Mouse (Mus musculus) olfactory bulb, adult 2 months (tissue): ENCODE data around the gene Slc35g2. TPM values are rescaled to one million over a fixed set of nuclear protein-coding genes. Genes with fewer than 3 reads are reported as not detected.

Experiments used
- H3K27ac ChIP-seq: fragments of 200-500 bp; 2 replicates; pipeline ENCODE4 v1.5.1; 2012; ENCODE audit warnings: low read depth, low read length; ENCODE audit not compliant: insufficient read depth
- H3K4me1 ChIP-seq: fragments of 200-500 bp; 2 replicates; pipeline ENCODE4 v1.6.1; 2012; ENCODE audit warnings: low read length; ENCODE audit not compliant: control insufficient read depth, insufficient read depth
- H3K4me3 ChIP-seq: fragments of 200-500 bp; 2 replicates; pipeline ENCODE4 v1.5.1; 2012; ENCODE audit warnings: mild to moderate bottlenecking, low read depth, low read length, moderate library complexity; ENCODE audit not compliant: insufficient read depth
- CTCF ChIP-seq: fragments of 200-500 bp; IDR thresholded peaks from 2 replicates; pipeline ENCODE4 v1.5.1; 2012; ENCODE audit warnings: low read depth, mild to moderate bottlenecking, low read length, moderate library complexity; ENCODE audit not compliant: insufficient read depth
- POLR2A ChIP-seq: fragments of 200-500 bp; IDR thresholded peaks from 2 replicates; pipeline ENCODE4 v1.6.1; 2012; ENCODE audit warnings: mild to moderate bottlenecking, low read depth, low read length, moderate library complexity; ENCODE audit not compliant: insufficient read depth
- WGBS: fragments of 180-500 bp; shearing (Covaris S2); methylation state at CpG from one replicate; pipeline ENCODE4 v1.1.7; 2018; 5-methylcytosine and 5-hydroxymethylcytosine counted together
- polyA plus RNA-seq: library from polyadenylated mRNA; stranded (reverse); fragments of >200 nt; gene quantifications from 2 replicates; pipeline ENCODE4 v1.2.4, GENCODE M21; 2012; ENCODE audit warnings: low replicate concordance; ENCODE audit not compliant: missing spikeins, insufficient read depth, insufficient read length

Slc35g2 gene
- polyA plus RNA-seq, 1 experiment: not detected

- 83% methylated on average over 2 of the region's 2 CpGs for WGBS
- Histone ChIP-seq H3K4me1 (no peaks in the 10 kb centered on the region), H3K27ac (no peak overlapping the region), H3K4me3 (no peak overlapping the region)
- TF ChIP-seq CTCF (no peak), POLR2A (no peak)
Observed at GRCm38 (mm10) chr9:100507581-100507980, 63.3 kb downstream of the Slc35g2 start.

GRCm38 (mm10) chr9:100506652-100507051 is 64.2 kb downstream of the Slc35g2 start:
- WGBS: 35% methylated on average over 2 of the region's 2 CpGs
- Histone ChIP-seq H3K27ac (no peak overlapping the region), H3K4me1 (no peaks in the 10 kb centered on the region), H3K4me3 (no peak overlapping the region)
- TF ChIP-seq CTCF: no peak
- no peak for TF ChIP-seq POLR2A

- no peaks in the 10 kb centered on the region for H3K4me1 ChIP-seq
- 93% methylated on average over 4 of the region's 4 CpGs for WGBS
- TF ChIP-seq CTCF (no peak), POLR2A (no peak)
- no peak overlapping the region for H3K27ac ChIP-seq
- no peak overlapping the region for H3K4me3 ChIP-seq
Observed at GRCm38 (mm10) chr9:100505498-100505897, 65.4 kb downstream of the Slc35g2 start.

Other genes starting within 250 kb of the Slc35g2 start
- not detected in 2 replicates for gene Il20rb, start 84.3 kb downstream of the Slc35g2 start, polyA plus RNA-seq
- gene Nck1, start 25.0 kb downstream of the Slc35g2 start, polyA plus RNA-seq: not detected in 2 replicates
- gene Stag1, start 26.7 kb upstream of the Slc35g2 start, polyA plus RNA-seq: not detected in 2 replicates